In genomic region chr4:151306890-151307289, GRCm38 (mm10) we compare ENCODE assay signal across 13 mouse cellular contexts.
DNase-seq lines count a peak whose midpoint lies in the region.
"Had no signal": no experiment of that assay in that cellular context is flagged by ENCODE, and none has a peak within 500 bp of the region (broad histone marks: within the 10 kb centered on the region; RNA-seq: fewer than 3 reads in every experiment).

No protein-coding gene starts in this region.

- intact Hi-C loops in gastrocnemius, postnatal 14 days (cut with DNase I; ENCODE audit: low total_unique reads): no loop called here
- intact Hi-C loops in heart, postnatal 36 days (cut with DNase I): no loop called here

- peak; percentile 50 for DNase-seq in cerebellum, adult 9-11 months
- DNase-seq in cerebellum, adult 11-12 months: no peak
- DNase-seq in left cerebral cortex, adult 18-20 months (ENCODE audit: low spot score in 2 of 2): peak; percentile 30 to 51
- no peak for DNase-seq in left cerebral cortex, adult 11 months (ENCODE audit: low spot score)
- peak; percentile 13 for DNase-seq in urinary bladder, postnatal 25 days (ENCODE audit: low spot score)
- no peak for DNase-seq in urinary bladder, adult 18-20 months (ENCODE audit: low spot score in 2 of 2)
- DNase-seq in gastrocnemius, postnatal 14 days: no peak
- DNase-seq in heart, postnatal 36 days: no peak
- DNase-seq: adrenal gland, postnatal 14 days; gastrocnemius, postnatal 10 days; heart, adult 2 months; layer of hippocampus, postnatal 36 days; lung, postnatal 10 days had no signal

Comparison
In these comparisons a context has a peak if more than half of its experiments do, and no peak if none do; other contexts are left out.
1. DNase-seq: peak in cerebellum, adult 9-11 months (single experiment), left cerebral cortex, adult 18-20 months (2 of 2) and urinary bladder, postnatal 25 days (single experiment); none in cerebellum, adult 11-12 months (single experiment), left cerebral cortex, adult 11 months (single experiment), urinary bladder, adult 18-20 months (0 of 2), gastrocnemius, postnatal 14 days (single experiment) and heart, postnatal 36 days (0 of 2).